Mouse (Mus musculus) spleen, adult 18-20 months (tissue): ENCODE results near the gene Cubn.

Experiments
- DNase-seq, 2 experiments: peaks; one replicate each; pipeline ENCODE4 v3.0.0; 2022; ENCODE audit warnings: mixed read lengths in 2 of 2

Cubn gene

DNA sequence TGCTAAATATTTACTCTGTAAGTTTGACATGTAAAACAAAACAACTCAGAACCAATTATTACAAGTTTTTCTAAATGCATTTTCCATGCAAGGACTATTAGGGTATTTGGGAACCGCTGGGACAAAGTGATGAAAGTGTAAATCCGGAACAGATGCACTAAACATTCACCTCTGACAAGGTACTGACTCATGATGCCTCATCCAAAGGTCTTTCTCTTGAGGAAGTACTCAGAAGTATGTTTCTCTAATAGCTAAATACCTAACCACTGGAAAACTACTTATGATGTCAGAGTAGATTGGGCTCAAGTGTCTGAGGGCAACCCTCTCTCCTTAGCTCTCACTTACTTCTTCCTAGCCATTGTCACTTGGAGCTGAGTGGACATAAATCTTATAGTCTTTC, 10.9 kb downstream of the Cubn start:
- no peak for DNase-seq

DNA sequence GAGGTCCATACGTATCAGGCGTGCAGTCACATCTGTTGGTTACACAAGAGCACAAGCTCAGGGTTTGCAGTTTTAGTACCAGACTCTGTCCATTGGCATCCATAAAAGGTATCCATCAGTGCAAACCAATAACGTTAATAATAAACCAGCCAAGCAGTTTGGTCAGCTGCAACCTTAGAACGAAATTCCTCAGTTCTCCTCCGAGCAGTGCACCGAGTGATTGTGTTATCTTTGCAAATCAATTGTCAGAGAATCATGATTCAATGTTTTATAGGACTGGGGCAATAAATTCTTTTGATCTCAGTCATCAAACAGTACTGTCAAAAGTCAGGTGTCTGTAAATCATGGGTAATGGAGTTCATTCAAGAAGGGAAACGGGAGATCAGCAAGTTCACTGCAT, 12.4 kb downstream of the Cubn start:
- DNase-seq: no peak

DNA sequence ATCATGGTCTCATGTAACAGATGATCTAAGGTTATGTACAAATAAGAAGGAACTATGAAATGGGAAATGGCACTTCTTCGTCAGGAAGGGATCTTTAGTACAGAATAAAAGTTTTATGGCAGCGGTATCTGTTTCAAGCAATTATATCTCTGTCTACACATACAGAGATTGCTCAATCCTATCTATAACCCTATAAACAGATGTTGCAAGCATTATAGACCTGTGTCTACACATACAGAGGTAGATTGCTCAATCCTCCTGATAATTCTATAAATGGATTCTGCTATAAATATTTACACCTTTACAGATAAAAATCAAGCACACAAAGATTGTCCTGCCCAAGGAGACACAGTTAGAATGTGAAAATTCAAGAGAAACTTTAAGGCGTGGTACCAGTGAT, 21.5 kb downstream of the Cubn start:
- DNase-seq: no peak

DNA sequence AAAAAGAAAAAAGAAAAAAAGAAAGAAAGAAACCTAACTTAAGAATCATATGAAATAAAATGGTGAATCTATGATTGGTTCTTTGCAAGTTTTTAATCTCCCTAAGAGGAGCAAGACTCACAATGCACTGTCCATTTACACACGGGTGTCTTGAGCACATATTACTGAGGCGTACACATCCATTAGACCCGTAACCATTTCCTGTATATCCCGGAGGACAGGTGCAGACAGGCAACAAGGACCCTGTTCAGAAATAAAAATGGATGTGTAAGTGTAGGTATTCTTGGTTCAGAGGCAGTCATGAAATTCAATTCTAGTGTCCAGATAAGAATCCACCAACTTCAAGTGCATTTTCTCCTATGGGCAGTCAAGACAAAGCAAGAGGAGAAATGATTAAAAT, 22.0 kb downstream of the Cubn start:
- no peak for DNase-seq

DNA sequence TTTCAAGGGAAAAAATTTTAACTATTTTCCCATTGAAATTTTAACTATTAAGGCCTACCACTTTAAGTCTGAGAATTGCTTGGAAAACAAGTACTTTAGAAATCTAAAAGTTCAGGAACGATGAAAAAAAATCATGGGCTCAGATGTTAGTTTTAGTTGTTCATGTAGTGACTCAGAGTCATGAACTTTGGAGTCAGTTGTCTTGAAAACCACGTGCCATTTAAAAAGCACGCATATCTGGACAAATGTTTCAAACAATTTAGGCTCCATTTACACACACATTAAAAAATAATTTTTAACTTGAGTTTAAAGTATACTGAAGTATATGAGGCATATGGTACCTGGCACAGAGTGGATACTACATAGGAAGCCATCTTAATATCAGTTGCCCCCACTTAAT, 24.9 kb downstream of the Cubn start:
- DNase-seq: no peak

DNA sequence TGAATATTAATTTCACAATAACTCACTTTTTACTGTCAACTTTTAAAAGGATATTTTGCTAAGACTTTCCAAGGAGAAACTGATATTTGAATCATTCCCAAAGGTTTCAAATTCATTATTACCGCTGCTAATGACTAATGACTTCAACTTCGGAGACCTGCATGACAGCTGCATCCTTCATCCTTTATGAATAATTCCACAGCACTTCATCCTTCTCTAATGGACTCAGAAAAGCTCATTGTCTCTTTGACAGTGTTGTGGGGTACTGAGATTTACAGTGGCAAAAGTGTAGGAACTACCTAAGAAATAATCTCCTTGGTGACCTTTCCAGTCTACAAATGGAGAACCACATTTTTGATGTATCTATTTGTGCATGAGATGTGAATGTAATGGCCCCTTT, 33.5 kb downstream of the Cubn start:
- no peak for DNase-seq

DNA sequence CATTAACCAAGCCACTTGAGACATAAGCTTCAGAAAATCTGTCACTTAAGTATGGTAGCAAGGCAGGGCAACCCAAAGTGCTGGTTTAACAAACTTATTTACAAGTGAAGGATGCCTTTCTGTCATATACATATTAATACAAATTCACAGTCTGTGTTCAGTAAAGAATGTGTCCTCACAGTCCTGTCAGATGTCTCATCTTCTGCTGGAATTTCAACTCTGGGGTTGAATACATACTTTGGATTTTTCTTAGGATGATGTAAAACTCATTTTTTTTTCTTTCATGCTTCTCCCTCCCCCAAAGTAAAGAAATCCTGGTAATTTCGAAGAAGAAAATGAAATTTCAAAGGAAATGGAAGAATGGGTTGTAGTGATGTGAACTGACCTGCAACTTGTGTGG, 34.8 kb downstream of the Cubn start:
- no peak for DNase-seq

DNA sequence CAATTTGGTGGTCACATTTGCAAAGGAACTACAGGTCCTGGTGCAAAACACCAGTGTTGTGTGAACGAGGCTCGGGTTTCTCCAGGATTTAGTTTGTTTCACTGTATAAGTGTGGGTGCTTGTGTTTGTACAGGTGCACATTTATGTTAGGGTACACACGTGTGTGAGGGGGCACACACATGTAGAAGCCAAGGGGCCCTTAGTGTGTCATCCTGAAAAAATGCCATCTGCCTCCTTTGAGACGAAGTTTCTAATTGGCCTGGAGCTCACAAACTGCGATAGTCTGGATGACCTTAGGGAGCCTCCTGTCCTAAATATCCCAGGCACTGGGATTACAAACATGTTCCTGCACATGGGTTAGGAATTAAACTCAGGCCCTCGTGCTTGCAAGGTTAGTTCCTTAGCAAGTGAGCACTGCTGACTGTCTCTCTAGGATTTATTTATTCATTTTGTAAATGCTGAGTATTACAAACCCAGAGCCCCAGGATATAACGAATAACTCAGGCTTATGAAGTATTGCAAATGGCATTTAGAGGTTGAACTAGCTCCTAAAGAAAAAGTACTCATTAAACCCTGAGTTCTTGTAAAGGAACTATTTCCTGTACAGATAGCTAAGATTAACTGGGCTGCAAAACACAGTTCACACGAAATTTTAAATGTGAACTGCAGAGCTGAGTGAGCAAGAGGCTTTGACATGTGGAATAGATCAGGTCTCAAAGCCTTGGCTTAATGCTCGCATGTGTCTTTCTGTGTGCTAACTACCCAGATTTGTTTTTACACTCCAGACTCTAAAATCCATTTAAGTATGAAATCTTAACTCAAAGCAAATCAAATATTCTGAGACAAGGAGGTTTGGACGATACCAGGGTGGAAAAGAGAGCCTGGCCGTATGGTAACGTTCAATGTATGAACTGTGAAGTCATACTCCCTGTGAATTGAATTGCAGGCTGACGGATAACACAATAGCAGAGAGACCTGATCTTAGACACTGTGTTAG, 39.8 kb downstream of the Cubn start:
- no peak for DNase-seq

DNA sequence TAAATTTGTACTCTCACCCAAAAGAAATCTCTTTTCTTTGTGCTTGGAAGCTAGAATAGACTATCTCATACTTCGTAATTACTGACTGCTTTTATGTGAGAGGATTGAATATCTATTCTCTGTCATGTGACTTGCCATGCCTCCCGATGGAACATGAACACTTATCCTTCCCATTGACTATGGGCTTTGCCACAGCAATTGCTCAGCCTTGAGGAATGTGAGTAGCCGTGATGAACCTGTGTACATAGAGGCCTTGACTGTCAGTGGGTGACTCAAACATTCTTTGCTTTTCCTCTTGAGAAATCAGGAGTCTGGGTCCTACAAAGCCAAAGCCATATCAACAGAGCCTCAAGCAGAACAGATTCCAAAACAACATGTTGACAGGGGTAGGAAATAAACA, 40.7 kb downstream of the Cubn start:
- DNase-seq: no peak

DNA sequence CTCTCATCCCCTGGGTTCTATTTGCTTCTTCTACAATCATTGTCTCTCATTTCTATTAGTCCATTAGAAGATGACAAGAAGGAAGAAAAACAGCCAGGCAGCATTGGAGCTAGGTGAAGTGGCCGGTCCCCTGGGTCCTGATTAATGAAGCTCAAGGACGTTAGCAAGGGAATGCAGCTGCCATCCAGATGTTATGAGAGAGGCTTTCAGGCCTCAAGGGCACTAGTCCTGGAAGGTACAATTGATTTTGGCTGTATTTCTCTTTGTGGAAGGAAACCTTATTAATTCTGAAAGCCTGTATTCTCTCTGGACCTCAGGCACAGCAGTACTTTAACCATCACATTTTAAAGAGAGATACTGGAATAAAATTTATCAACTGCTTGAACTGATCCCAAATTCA, 41.1 kb downstream of the Cubn start:
- no peak for DNase-seq

DNA sequence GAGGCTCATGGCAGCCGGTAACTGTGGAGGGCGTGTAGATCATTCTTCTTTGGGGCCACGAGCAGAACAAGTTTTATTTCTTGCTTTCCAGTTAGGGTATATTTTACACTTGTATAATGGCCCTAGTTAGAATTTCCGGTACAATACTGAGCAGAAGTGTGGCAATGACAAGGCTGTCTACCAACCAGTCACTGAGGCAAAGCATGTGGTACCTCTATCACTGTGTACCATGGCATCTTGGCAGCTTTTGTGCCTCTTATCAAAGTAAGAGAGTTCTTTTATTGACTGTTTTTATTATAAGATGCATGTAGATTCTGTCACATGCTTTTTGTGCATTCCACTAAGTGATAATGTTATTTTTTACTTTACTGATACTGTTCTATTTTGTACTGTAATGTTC, 46.5 kb downstream of the Cubn start:
- DNase-seq: no peak

DNA sequence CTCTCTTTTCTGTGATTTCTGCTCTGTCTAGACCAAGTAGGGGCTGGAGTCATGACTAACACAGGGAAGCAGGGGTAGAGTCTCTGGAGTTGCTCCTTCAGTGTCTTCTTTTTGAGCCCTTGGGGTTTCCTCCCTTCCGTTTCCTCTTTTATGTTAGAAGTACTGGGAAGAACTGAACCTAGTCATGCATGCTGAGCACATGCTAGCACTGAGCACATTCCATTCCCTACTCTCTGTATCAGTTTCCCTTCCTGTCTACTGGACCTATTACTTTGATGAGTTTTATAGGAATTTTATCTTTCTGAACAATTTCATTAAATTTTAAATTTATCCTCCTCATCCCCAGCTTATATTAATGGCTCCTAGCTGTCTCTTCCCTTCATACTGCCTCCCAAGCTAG, 52.6 kb downstream of the Cubn start:
- DNase-seq: no peak

DNA sequence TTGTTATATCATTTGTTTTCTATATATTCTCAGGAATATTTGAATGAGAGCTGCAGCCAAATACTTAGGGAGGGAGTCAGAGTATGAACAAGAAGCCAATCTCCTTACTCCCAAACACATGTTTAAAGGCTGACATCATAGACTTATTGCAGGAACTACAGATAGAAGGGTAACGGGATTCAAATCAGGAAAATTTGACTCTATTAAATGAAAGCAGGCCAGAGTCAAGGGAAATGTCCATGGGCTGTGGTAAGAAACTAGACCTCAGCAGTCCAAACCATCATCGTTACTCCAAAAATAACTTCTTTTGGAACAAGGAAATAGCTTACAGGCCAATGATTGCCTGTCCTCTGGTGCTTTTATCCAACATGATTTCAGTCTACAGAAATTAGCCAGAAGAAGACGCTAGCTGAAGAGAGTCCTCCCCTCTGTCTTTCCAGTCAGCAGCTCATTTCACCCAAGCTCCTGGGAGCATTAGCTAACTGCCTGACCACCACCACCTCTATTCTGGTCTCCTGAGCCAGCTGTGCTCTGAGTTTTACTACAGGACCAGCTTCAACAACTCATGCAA, 53.3 kb downstream of the Cubn start:
- no peak for DNase-seq

DNA sequence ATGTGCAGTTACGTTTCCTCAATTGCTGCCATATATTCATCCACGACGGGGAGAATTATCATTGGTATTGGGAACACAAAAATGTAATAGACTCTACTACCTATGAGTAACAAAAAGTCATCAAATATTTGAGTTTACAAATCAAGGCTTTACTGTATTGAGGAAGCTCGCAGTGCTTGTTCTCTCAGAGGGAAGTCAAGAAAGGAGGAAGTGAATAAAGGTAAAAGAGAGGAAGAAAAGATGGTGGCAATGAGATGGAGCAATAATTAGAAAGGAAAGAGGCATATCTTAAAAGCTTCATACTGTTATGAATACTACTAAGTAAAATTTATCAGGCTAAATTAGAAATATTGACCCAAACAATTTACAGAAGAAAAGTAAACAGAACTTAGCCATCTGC, 59.6 kb downstream of the Cubn start:
- DNase-seq: no peak

DNA sequence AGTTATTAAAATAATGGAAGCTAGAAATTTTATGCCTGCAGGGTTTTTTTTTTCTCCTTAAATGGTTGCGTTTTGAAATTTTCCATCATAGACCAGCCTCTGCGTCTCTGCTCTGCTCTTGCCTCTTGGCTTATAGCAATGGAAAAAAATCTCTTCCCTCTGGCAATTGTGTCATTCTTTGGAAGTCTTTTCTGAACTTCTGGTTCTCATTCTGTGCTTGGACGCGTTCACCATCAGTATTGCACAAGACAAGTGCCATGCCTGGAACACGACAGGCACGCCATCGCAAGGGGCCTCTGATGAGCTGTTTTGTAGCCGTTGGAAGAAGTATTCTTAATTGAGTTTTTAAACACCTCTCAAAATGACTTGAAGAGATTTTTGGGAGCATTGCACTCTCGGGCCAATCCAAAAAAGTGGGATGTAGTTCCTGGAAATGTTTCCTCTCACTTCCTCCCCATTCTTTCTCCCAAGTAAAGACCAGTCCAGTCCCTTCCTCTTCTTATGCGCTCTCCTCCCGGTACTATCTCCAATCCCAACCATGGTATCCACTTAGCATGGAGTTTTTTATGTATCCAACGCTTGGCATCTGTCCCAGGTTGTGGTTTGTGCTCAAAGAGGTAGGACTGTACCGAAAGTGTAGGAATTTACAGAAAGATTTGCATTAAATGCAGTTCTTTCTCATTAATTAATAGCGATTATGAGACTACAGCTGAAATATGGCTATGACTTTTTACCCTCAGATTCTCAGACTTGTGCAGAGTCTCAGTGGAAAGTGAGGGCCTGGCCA, 69.4 kb downstream of the Cubn start:
- no peak for DNase-seq

DNA sequence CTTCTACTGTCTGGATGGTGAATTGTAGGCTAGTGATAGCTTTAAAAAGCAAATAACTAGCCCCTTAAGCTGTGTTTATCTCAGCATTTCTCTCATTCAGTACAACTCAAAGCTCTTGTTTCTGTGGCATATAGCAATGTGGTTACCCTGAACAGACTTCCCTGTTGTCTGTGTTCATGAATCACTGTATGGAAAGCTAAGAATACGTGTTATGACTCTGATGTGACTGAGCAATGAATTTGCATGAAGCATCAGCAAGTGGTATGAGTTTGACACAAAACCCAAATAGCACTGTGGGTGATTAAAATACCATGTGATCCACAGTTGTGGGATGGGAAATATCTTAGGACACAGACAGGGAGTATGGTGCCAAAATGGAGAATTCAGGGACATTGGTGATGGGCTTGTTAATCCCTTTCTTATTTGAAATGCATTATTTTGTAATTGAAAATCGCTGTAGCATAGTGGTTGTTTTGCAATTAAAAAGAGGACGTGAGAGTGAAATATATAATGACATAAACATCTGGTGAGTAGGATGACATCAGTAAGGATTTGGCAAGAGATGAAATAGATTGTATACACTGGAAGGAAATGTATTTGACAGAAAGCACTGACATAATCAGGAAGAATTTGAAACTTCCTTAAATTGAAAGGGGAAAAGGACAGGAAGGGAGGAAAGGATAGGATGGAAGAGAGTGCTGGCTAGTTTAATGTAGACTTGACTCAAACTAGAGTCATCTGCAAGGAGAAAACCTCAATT, 74.7 kb downstream of the Cubn start:
- DNase-seq: no peak

DNA sequence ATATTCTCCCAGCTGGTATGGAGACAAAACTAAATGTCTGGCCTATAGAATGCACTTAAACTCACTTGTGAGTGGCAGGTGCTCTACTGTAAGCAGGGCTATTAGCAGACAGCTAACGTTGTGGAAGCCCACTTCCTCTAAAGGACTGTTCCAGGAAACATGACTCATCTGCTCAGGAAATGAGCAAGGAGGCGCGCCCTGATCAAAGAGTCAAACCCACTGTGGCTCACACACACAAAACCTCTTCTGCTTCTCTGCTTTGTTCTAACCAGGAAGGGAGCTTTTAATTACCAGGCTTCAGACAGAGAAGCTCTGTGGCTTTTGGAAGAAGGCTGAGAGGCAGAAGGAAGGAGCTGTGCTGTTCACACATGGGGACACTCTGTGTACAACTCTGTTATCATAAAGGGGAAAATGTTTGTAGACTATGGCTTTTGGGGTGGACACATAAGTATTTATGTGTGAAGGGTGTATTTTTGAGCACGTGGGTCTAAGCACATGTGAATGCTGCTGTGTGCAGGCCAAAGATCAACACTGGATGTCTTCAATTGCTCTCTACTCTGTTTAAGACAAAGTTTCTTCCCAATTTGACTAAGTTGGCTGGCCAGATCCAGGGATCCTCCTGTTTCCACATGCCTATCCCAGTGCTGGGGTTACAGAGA, 78.0 kb downstream of the Cubn start:
- DNase-seq: peak; percentile 49 to 62

DNA sequence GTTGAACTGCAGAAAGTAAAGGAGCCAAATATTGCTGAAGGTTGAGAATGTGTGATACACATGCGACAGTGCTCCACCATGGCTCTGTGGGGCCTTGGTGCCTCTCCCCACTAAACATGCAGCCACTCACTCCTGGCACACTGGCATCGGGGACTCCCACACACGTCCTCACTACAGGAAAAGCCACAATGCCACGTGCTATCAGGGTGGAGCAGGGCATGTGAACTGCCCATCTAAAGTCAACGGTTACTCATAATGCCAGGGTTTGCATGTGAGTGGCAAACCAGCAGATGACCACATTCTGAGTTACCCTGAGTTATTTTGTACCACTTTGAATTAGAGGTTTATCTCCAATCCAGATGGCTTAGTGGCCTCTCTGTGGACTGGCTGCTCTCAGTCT, 81.0 kb downstream of the Cubn start:
- DNase-seq: no peak

DNA sequence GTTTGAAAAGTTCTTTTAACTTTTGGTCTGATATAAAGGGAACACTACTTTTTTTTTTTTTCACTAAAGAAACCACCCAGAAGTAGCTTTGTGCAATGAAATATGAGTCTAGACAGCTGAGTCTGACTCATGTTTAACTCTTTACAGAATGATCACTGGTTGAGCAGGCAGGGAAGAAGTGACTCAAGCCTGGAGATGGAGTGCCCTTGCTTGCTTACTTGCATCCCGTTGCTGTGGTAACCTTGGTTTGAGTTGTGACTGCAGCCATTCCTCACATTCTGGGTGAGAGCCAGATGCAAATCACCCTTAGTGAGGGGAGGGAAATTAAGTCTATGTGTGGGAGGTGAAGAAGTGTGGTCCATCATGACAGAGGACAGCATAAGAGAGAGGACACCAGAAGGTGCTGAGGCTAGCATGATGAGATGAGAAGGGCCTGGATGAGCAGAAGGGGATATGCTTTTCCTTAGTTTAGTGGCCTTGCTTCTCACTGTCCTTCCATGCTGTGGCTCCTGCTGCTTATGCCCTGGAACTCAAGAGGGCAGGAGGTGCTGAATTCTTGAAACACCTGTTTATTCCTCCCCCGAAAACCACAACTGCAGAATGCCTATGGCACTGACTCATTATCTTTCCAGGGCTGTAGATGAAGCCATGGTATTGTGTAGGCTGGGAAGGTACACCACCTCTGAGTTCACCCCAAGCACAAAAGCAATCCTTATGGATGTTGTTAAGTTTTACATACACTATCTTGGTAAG, 81.7 kb downstream of the Cubn start:
- no peak for DNase-seq

DNA sequence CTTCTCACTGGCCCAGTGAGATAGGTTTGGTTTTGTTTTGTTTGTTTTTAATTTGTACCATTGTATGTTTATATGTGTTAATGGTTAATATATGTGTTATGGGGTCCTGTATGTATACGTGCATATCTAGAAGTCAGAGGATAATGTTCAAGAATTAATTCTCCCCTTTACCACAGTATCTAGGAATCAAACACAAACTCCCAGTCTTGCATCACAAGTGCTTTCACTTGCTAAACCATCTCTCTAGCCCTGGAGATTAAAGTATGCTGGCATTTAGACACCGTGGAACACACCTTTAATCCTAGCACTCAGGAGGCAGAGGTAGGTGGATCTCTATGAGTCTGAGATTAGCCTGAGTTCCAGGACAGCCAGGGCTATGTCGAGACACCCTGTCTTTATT, 83.3 kb downstream of the Cubn start:
- DNase-seq: no peak

DNA sequence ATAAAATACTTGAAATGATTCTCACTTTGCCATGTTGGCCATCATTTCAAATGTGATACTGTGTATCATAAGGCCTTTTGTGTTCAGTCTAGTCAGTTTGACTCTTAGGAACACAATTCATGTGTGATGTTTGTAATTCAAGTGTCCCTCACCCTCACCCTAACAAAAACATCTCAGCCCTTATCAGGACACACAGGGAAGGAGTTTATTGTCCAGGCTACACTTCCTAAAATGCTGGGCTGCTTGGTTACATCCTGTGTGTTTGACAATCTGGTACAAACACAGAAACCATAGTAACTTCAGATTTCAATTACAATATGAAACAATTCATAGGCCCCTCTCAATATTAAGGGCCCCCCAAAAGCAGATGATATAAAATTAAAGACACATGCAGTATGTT, 83.9 kb downstream of the Cubn start:
- no peak for DNase-seq

DNA sequence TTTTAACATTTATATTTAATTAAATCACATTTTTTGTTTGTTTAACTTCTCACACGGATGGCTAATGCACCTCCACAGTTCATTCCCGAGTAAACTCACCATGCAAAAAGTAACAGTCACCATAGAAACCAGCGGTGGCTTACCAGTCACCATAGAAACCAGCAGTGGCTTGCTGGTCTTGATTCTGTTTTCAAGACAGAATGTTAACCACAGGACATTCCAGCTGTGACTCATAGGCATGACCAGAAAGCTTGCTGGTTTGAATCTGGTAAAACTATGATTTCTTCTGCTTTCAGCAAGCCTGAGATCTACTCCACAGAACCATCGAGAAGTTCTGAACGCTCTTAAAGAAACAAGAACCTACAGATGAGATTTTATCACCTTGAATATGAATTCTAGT, 84.3 kb downstream of the Cubn start:
- no peak for DNase-seq
